ENCODE assay signal across 8 mouse cellular contexts in the genomic region with DNA sequence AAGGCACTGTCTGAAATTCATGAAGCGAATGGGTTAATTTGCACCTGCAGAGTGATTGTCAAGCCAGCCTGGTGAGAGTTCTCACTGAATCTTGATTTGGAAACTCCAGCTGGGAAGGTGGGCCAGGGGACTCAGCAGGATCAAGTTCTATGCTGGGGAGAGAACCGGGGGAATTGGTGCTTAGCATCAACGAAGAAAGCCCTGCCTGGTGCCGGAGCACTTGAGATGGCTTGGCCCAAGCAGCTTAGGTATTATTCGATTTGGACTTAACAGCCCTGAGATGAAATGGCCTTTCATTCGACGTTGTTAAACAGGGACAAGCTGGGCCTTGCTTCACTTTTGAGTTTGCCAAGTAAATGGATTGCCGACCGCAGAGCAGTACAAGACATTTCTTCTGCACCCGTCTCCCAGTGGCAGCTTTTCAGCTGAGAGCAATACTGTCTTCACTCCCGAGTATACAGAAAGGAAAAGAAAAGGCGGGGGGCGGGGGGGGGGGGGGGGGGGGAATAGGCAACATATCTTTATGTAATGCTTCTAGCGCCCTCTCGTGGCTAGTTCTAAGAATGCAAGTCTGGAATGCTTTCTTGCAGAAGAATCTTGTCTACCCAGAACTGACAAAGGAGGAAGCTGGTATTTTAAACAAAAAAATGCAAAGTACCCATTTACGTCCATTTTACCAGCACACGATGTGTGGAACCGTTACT.
DNase-seq lines count a peak whose midpoint lies in the region; ATAC-seq lines count a peak whose summit lies in the region.

No protein-coding gene starts in this region.

- H3K9me3 ChIP-seq in embryonic facial prominence, embryonic 11.5 days (replicated peaks; ENCODE audit: control insufficient read depth, low read length): no peaks in the 10 kb centered on the region
- H3K9me3 ChIP-seq in midbrain, embryonic 10.5 days (replicated peaks): no peaks in the 10 kb centered on the region

- H3K4me1 ChIP-seq in embryonic facial prominence, embryonic 11.5 days (ENCODE audit: control insufficient read depth, insufficient read depth, low read length): no peaks in the 10 kb centered on the region
- peaks cover 14% of the 10 kb centered on the region for H3K4me1 ChIP-seq in midbrain, embryonic 10.5 days

- no peak overlapping the region for H3K27ac ChIP-seq in embryonic facial prominence, embryonic 11.5 days (replicated peaks; ENCODE audit: low read depth, low read length)
- H3K27ac ChIP-seq in midbrain, embryonic 10.5 days (replicated peaks): peak overlapping the region; percentile 23; the same call in 1 of the 2 replicates

- H3K4me2 ChIP-seq in embryonic facial prominence, embryonic 11.5 days (ENCODE audit: low read depth, low read length): peak overlapping the region; percentile 29

- H3K9ac ChIP-seq in embryonic facial prominence, embryonic 11.5 days (replicated peaks; ENCODE audit: low read length): no peak overlapping the region

- DNase-seq in adrenal gland, postnatal 14 days: peak; percentile 88
- DNase-seq in embryonic facial prominence, embryonic 11.5 days (ENCODE audit: low spot score): peak; percentile 97
- DNase-seq in heart, adult 18-20 months: peak; percentile 64 to 91
- DNase-seq in kidney, adult 11 months: peak; percentile 46
- DNase-seq in left cerebral cortex, postnatal 36 days (ENCODE audit: low spot score in 2 of 2): peak; percentile 51 to 81
- peak; percentile 87 for DNase-seq in midbrain, embryonic 10.5 days (ENCODE audit: low spot score)
- DNase-seq in skeletal muscle tissue, adult 2 months (ENCODE audit: low read depth, low spot score): peak; percentile 66

- 3% methylated on average over 16 of the region's 18 CpGs for WGBS in embryonic facial prominence, embryonic 11.5 days
- WGBS in midbrain, embryonic 10.5 days: 3% methylated on average over 18 of the region's 18 CpGs

- H3K27me3 ChIP-seq in embryonic facial prominence, embryonic 11.5 days (ENCODE audit: control insufficient read depth, insufficient read depth, low read length): no peaks in the 10 kb centered on the region
- H3K27me3 ChIP-seq in midbrain, embryonic 10.5 days (ENCODE audit: low read depth, poor library complexity, severe bottlenecking): no peaks in the 10 kb centered on the region

- ATAC-seq in embryonic facial prominence, embryonic 11.5 days (replicated peaks; ENCODE audit: insufficient number of reproducible peaks, low FRiP score, low TSS enrichment, low read depth): 0 out of 2 replicates have a peak, but pooled peaks have one; percentile 44
- ATAC-seq in erythroblast, adult 5-6 weeks (replicated peaks; ENCODE audit: low FRiP score, poor library complexity, severe bottlenecking): no peak

- intact Hi-C loops in left cerebral cortex, postnatal 36 days (cut with DNase I): loop anchor here (5.0 kb wide), 5 partner anchors 387 to 732 kb away; a partner anchor contains a TSS

- H3K36me3 ChIP-seq in embryonic facial prominence, embryonic 11.5 days (replicated peaks; ENCODE audit: control insufficient read depth, insufficient read depth, low read depth, low read length): no peaks in the 10 kb centered on the region
- H3K36me3 ChIP-seq in midbrain, embryonic 10.5 days: no peaks in the 10 kb centered on the region

- 0 out of 2 replicates have a peak overlapping the region, but pooled peaks have one; percentile 2 for H3K4me3 ChIP-seq in embryonic facial prominence, embryonic 11.5 days (ENCODE audit: low read depth, low read length)
- peak overlapping the region; percentile 46 for H3K4me3 ChIP-seq in midbrain, embryonic 10.5 days

Comparison
In these comparisons a context has a peak if more than half of its experiments do, and no peak if none do; other contexts are left out.
1. DNase-seq: peak in every context shown above with its lines; median percentile 97 in embryonic facial prominence, embryonic 11.5 days; 88 in adrenal gland, postnatal 14 days; 87 in midbrain, embryonic 10.5 days; 78 in heart, adult 18-20 months; 66 in left cerebral cortex, postnatal 36 days; 66 in skeletal muscle tissue, adult 2 months; 46 in kidney, adult 11 months.